Mouse (Mus musculus) natural killer cell, adult 2 months (primary cell): ENCODE data around the gene Gpr152.
"Not testable (repeated sequence)": the region's sequence is repeated elsewhere in the genome, so short reads cannot be mapped to it uniquely, and the experiment has no call there.

Experiments used
- DNase-seq, 2 experiments: peaks; one replicate each; pipeline ENCODE4 v3.0.0; 2022; ENCODE audit warnings: low spot score in 2 of 2

Gene Gpr152

GRCm38 (mm10) chr19:4112063-4112960, 27.3 kb upstream of the Gpr152 start:
- no peak for DNase-seq

GRCm38 (mm10) chr19:4113186-4113805, 26.3 kb upstream of the Gpr152 start:
- DNase-seq: no peak

- peak; percentile 68 to 77 for DNase-seq
These were observed 25.8 kb upstream of the Gpr152 start for GRCm38 (mm10) chr19:4113806-4114230.

GRCm38 (mm10) chr19:4114551-4114950, 25.0 kb upstream of the Gpr152 start:
- DNase-seq: no peak

GRCm38 (mm10) chr19:4115144-4115543, 24.4 kb upstream of the Gpr152 start:
- no peak for DNase-seq

- no peak for DNase-seq
These were observed 23.8 kb upstream of the Gpr152 start for GRCm38 (mm10) chr19:4115816-4116215.

- DNase-seq: no peak
These were observed 22.6 kb upstream of the Gpr152 start for GRCm38 (mm10) chr19:4117006-4117405.

- DNase-seq: no peak
These were observed 21.2 kb upstream of the Gpr152 start for GRCm38 (mm10) chr19:4118350-4118749.

GRCm38 (mm10) chr19:4119716-4120487, 19.7 kb upstream of the Gpr152 start:
- peak; percentile 69 to 81 for DNase-seq

GRCm38 (mm10) chr19:4120496-4120895, 19.1 kb upstream of the Gpr152 start:
- DNase-seq: peak in 1 of 2 experiments; percentile 16

- peak; percentile 98 for DNase-seq
These were observed 18.3 kb upstream of the Gpr152 start for GRCm38 (mm10) chr19:4121097-4121805.

GRCm38 (mm10) chr19:4121896-4122295, 17.7 kb upstream of the Gpr152 start:
- not testable (repeated sequence) for DNase-seq

- DNase-seq: no peak
These were observed 16.9 kb upstream of the Gpr152 start for GRCm38 (mm10) chr19:4122411-4123370.

- DNase-seq: no peak
These were observed 15.2 kb upstream of the Gpr152 start for GRCm38 (mm10) chr19:4124432-4124831.

- DNase-seq: not testable (repeated sequence)
These were observed 14.3 kb upstream of the Gpr152 start for GRCm38 (mm10) chr19:4125268-4125667.

- peak; percentile 98 to 99 for DNase-seq
These were observed 13.6 kb upstream of the Gpr152 start, which contains the start of gene Aip for GRCm38 (mm10) chr19:4125741-4126696. Aip (minus strand) TSS chr19:4125858.

GRCm38 (mm10) chr19:4126759-4127495, 12.7 kb upstream of the Gpr152 start:
- no peak for DNase-seq

GRCm38 (mm10) chr19:4129462-4129861, 10.1 kb upstream of the Gpr152 start:
- DNase-seq: no peak
